Mouse (Mus musculus) testis, postnatal 14 days (tissue): ENCODE results near the gene Fam209.

Source experiments
- DNase-seq: peaks from one replicate; pipeline ENCODE4 v3.0.0; 2021; ENCODE audit warnings: low spot score

Fam209 gene

GRCm38 (mm10) chr2:172472318-172472717, at the start of gene Fam209:
Fam209 (plus strand) TSS chr2:172472520.
- no peak for DNase-seq

GRCm38 (mm10) chr2:172430609-172431008, 41.7 kb upstream of the Fam209 start:
- peak; percentile 73 for DNase-seq

GRCm38 (mm10) chr2:172433746-172434145, 38.6 kb upstream of the Fam209 start:
- no peak for DNase-seq

GRCm38 (mm10) chr2:172437371-172437952, 34.9 kb upstream of the Fam209 start:
- DNase-seq, result no peak

- peak; percentile 98 for DNase-seq
These were observed 32.3 kb upstream of the Fam209 start, which contains the start of gene Rtf2 for GRCm38 (mm10) chr2:172439843-172440639. Rtf2 (plus strand) TSS chr2:172440556.

- DNase-seq, result no peak
These were observed 31.7 kb upstream of the Fam209 start for GRCm38 (mm10) chr2:172440640-172441005.

- no peak for DNase-seq
These were observed 31.1 kb upstream of the Fam209 start for GRCm38 (mm10) chr2:172441176-172441575.

GRCm38 (mm10) chr2:172445617-172446016, 26.7 kb upstream of the Fam209 start:
- no peak for DNase-seq

- DNase-seq, result no peak
These were observed 25.0 kb upstream of the Fam209 start for GRCm38 (mm10) chr2:172447317-172447716.

GRCm38 (mm10) chr2:172448329-172448728, 24.0 kb upstream of the Fam209 start:
- DNase-seq, result no peak

GRCm38 (mm10) chr2:172450640-172451039, 21.7 kb upstream of the Fam209 start:
- DNase-seq, result no peak

GRCm38 (mm10) chr2:172452031-172452430, 20.3 kb upstream of the Fam209 start:
- DNase-seq, result no peak

- no peak for DNase-seq
These were observed 19.9 kb upstream of the Fam209 start for GRCm38 (mm10) chr2:172452458-172452857.

GRCm38 (mm10) chr2:172458496-172458895, 13.8 kb upstream of the Fam209 start, which contains the start of gene Gcnt7:
Gcnt7 (minus strand) TSS chr2:172458596.
- DNase-seq, result no peak

- DNase-seq, result no peak
These were observed 11.7 kb upstream of the Fam209 start for GRCm38 (mm10) chr2:172460647-172461046.

GRCm38 (mm10) chr2:172462813-172463212, 9.5 kb upstream of the Fam209 start:
- DNase-seq, result no peak

- no peak for DNase-seq
These were observed 5.7 kb upstream of the Fam209 start for GRCm38 (mm10) chr2:172466427-172467132.

GRCm38 (mm10) chr2:172467206-172467605, 5.1 kb upstream of the Fam209 start:
- no peak for DNase-seq

GRCm38 (mm10) chr2:172468346-172468819, 3.9 kb upstream of the Fam209 start:
- peak; percentile 50 for DNase-seq

- no peak for DNase-seq
These were observed 1.3 kb downstream of the Fam209 start for GRCm38 (mm10) chr2:172473591-172473990.

- DNase-seq, result no peak
These were observed 2.6 kb downstream of the Fam209 start for GRCm38 (mm10) chr2:172474970-172475369.

GRCm38 (mm10) chr2:172476707-172477260, 4.5 kb downstream of the Fam209 start:
- DNase-seq, result no peak
